Mouse (Mus musculus): ENCODE measurements around the gene Akap13.

DNA sequence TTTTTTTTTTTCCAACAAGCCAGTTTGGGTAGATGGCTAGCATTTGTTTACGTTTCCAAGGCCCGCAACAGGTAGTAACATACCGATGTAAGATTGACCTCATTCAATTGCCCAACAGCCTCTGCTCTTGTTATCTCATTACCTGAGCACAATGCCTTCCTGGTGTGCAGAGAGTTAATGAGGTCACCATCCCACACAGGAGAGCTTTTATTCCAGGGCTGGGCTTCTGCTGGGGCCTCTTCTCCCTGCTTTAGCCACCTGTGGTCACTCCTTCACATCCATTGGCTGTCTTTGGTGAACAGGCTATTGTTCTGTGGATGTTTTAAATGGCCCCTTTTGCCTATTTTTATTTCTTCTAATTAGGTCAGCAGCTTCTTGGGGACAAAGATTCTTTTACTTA lies 41.0 kb upstream of the Akap13 start:
- TF ChIP-seq CTCF (IDR thresholded peaks at IDR 0.05; ENCODE audit: low read depth) (no peak), EP300 (IDR thresholded peaks at IDR 0.05; ENCODE audit: low read depth) (no peak)
